In genomic region chr7:13355943-13356342, GRCm38 (mm10) we compare ENCODE assay signal across 31 mouse cellular contexts. TPM values are rescaled to one million over a fixed set of nuclear protein-coding genes. Genes with fewer than 3 reads are reported as not detected.
A peak's percentile ranks its signal among the peaks of the same experiment; 100 is the strongest.
DNase-seq lines count a peak whose midpoint lies in the region; ATAC-seq lines count a peak whose summit lies in the region.
"Had no signal": no experiment of that assay in that cellular context is flagged by ENCODE, and none has a peak within 500 bp of the region (broad histone marks: within the 10 kb centered on the region; RNA-seq: fewer than 3 reads in every experiment).

No protein-coding gene starts in this region.

- H3K9me3 ChIP-seq in hindbrain, embryonic 11.5 days (ENCODE audit: control insufficient read depth, low read length) = no peaks in the 10 kb centered on the region

- H3K36me3 ChIP-seq in hindbrain, embryonic 11.5 days (ENCODE audit: control insufficient read depth, insufficient read depth, low read length) = peaks cover 7% of the 10 kb centered on the region; the same call in 1 of the 2 replicates

- no peak overlapping the region for H3K27ac ChIP-seq in hindbrain, embryonic 11.5 days (ENCODE audit: low read depth, low read length)
- H3K27ac ChIP-seq: forebrain, embryonic 10.5 days; heart, embryonic 13.5 days; hindbrain, embryonic 12.5 days; macrophage; midbrain, embryonic 10.5 days had no signal

- no peaks in the 10 kb centered on the region for H3K27me3 ChIP-seq in hindbrain, embryonic 11.5 days (ENCODE audit: control insufficient read depth, insufficient read depth, low read length)
- H3K27me3 ChIP-seq: heart, embryonic 13.5 days; hindbrain, embryonic 12.5 days; Patski had no signal

- no peak overlapping the region for H3K4me2 ChIP-seq in hindbrain, embryonic 11.5 days (replicated peaks; ENCODE audit: low read depth, low read length)
- H3K4me2 ChIP-seq: heart, embryonic 13.5 days; hindbrain, embryonic 12.5 days had no signal

- no peak overlapping the region for H3K4me3 ChIP-seq in hindbrain, embryonic 11.5 days (ENCODE audit: low read depth, low read length)
- H3K4me3 ChIP-seq: forebrain, embryonic 10.5 days; heart, embryonic 13.5 days; hindbrain, embryonic 12.5 days; midbrain, embryonic 10.5 days had no signal

- H3K9ac ChIP-seq in hindbrain, embryonic 11.5 days (ENCODE audit: low read depth, low read length) = no peak overlapping the region
- H3K9ac ChIP-seq: heart, embryonic 13.5 days; hindbrain, embryonic 12.5 days had no signal

- H3K4me1 ChIP-seq in hindbrain, embryonic 11.5 days (replicated peaks; ENCODE audit: control insufficient read depth, insufficient read depth, low read length) = no peaks in the 10 kb centered on the region
- H3K4me1 ChIP-seq: forebrain, embryonic 10.5 days; heart, embryonic 13.5 days; hindbrain, embryonic 12.5 days; midbrain, embryonic 10.5 days had no signal

- DNase-seq in brain, adult 2 months (ENCODE audit: low read depth, low spot score) = peak; percentile 74
- DNase-seq in left cerebral cortex, adult 9 months (ENCODE audit: low spot score in 2 of 2) = peak; percentile 30 to 65
- peak; percentile 68 to 80 for DNase-seq in right cerebral cortex, postnatal 10 days (ENCODE audit: low spot score in 2 of 2)
- no peak for DNase-seq in MN1 (ENCODE audit: low spot score)
- no peak for DNase-seq in adrenal gland, adult (ENCODE audit: inconsistent age in 2 of 2, low spot score in 1 of 2)
- DNase-seq in hindbrain, embryonic 11.5 days (ENCODE audit: low spot score) = no peak
- DNase-seq in kidney, adult 8-10 months = no peak
- DNase-seq: adrenal gland, adult 8-10 months; cerebellum, adult 9-11 months; gastrocnemius, postnatal 10 days; heart, adult 18-20 months; heart, postnatal 14 days; kidney, adult 11 months had no signal

- ATAC-seq in frontal cortex, adult (ENCODE audit: low TSS enrichment) = peak; percentile 90
- no peak for ATAC-seq in hindbrain, embryonic 11.5 days (ENCODE audit: low FRiP score)
- ATAC-seq: Patski had no signal

RNA-seq across cellular contexts. Expression of gene Pla2g4c, which starts 31.5 kb away (rescaled TPM):
- polyA plus RNA-seq in hindbrain, embryonic 11.5 days (2014; fragmentation: Nextera tagmentation; extraction: Ambion mirVana) = 1.6 and 1.7 TPM in 2 replicates
- polyA plus RNA-seq: macrophage had no signal

RNA-seq across cellular contexts. Expression of gene Cabp5, which starts 42.0 kb away (rescaled TPM):
- not detected in 2 replicates for polyA plus RNA-seq in hindbrain, embryonic 11.5 days (2014; fragmentation: Nextera tagmentation; extraction: Ambion mirVana)
- polyA plus RNA-seq: embryonic facial prominence, embryonic 11.5 days; heart, embryonic 13.5 days; kidney, embryonic 16.5 days; large intestine, adult 2 months; limb, embryonic 11.5 days; liver, adult 2 months; liver, embryonic 16.5 days; lung, embryonic 16.5 days; macrophage; midbrain, embryonic 10.5 days; midbrain, postnatal 0 days; small intestine, adult 2 months; stomach, embryonic 16.5 days; thymus, adult 2 months had no signal

Comparison
In these comparisons a context has a peak if more than half of its experiments do, and no peak if none do; other contexts are left out.
1. DNase-seq: peak in brain, adult 2 months (single experiment), left cerebral cortex, adult 9 months (2 of 2) and right cerebral cortex, postnatal 10 days (2 of 2); none in MN1 (single experiment), adrenal gland, adult (0 of 2), hindbrain, embryonic 11.5 days (single experiment) and kidney, adult 8-10 months (0 of 2).